Mouse (Mus musculus) kidney, embryonic 14.5 days (tissue): ENCODE measurements at regions not wholly inside any gene's neighbourhood (a gene's known extent, or its start where the extent isn't known, plus 50 kb on each side); places are given as distances from the start of the nearest gene placed in this dataset.

Experiments
- ATAC-seq: fragments of 200-750 bp; cut with Nextera tagmentation; 2 replicates; pipeline ENCODE4 v1.8.0; 2017; ENCODE audit warnings: moderate number of reproducible peaks, mild to moderate bottlenecking, moderate TSS enrichment, moderate library complexity; ENCODE audit not compliant: low FRiP score, low TSS enrichment
- H3K27ac ChIP-seq: fragments of 300-500 bp; sonication (generic); 2 replicates; pipeline ENCODE4 v1.5.1; 2014; ENCODE audit warnings: low read depth, mild to moderate bottlenecking, low read length, moderate library complexity, mixed read lengths
- H3K27me3 ChIP-seq: fragments of 300-500 bp; sonication (generic); 2 replicates; pipeline ENCODE4 v1.6.1; 2014; ENCODE audit warnings: mild to moderate bottlenecking, low read length; ENCODE audit not compliant: control insufficient read depth, insufficient read depth
- H3K36me3 ChIP-seq: fragments of 300-500 bp; sonication (generic); 2 replicates; pipeline ENCODE4 v1.6.1; 2014; ENCODE audit warnings: low read length, mixed read lengths; ENCODE audit not compliant: control insufficient read depth, insufficient read depth
- H3K4me1 ChIP-seq: fragments of 300-500 bp; sonication (generic); 2 replicates; pipeline ENCODE4 v1.6.1; 2014; ENCODE audit warnings: low read length, mixed read lengths; ENCODE audit not compliant: control insufficient read depth, insufficient read depth
- H3K4me2 ChIP-seq: fragments of 300-500 bp; sonication (generic); replicated peaks from 2 replicates; pipeline ENCODE4 v1.6.1; 2014; ENCODE audit warnings: low read depth, mild to moderate bottlenecking, low read length
- H3K4me3 ChIP-seq: fragments of 300-500 bp; sonication (generic); 2 replicates; pipeline ENCODE4 v1.5.1; 2014; ENCODE audit warnings: mild to moderate bottlenecking, low read length
- H3K9ac ChIP-seq: fragments of 300-500 bp; sonication (generic); 2 replicates; pipeline ENCODE4 v1.6.1; 2014; ENCODE audit warnings: low read depth, mild to moderate bottlenecking, low read length, moderate library complexity
- H3K9me3 ChIP-seq: fragments of 300-500 bp; sonication (generic); 2 replicates; pipeline ENCODE4 v1.6.1; 2016; ENCODE audit warnings: low read length; ENCODE audit not compliant: control insufficient read depth
- WGBS: fragments of 180-500 bp; shearing (Covaris S2); extraction: QIAGEN DNeasy Blood & Tissue Kit; methylation state at CpG from one replicate; pipeline ENCODE4 v1.1.7; 2014; 5-methylcytosine and 5-hydroxymethylcytosine counted together

- Histone ChIP-seq H3K27me3 (no peaks in the 10 kb centered on the region), H3K4me1 (peaks cover 20% of the 10 kb centered on the region; the same call in 1 of the 2 replicates), H3K27ac (no peak overlapping the region; the same call in 1 of the 2 replicates), H3K4me2 (no peak overlapping the region), H3K4me3 (no peak overlapping the region), H3K36me3 (no peaks in the 10 kb centered on the region), H3K9ac (no peak overlapping the region), H3K9me3 (0 out of 2 replicates have a peak, but pooled peaks cover 3% of the 10 kb centered on the region)
- WGBS, result 56% methylated on average over 5 of the region's 5 CpGs
- no peak for ATAC-seq
Observed at GRCm38 (mm10) chr12:112345797-112346196, 143.5 kb upstream of the A530016L24Rik start.

DNA sequence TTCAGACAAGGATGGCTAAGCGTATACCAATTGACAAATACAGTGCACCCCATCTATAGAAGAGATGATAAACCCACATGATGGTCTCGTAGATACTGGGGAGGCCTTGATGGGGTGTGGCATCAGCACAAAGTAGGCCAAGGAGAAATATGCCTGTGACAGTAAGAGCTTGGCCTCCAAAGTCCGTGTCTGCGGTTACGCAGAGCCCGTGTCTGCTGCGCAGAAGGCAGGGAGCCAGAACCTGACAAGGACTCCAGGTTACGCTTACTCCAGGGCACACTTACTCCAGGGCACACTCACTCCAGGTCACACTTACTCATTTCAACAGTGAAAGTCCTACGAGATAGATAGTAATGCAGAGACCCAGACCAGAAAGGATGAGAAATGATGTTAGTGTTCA lies 141.1 kb upstream of the A530016L24Rik start:
- H3K27ac ChIP-seq, result no peak overlapping the region
- H3K4me3 ChIP-seq, result no peak overlapping the region
- H3K9me3 ChIP-seq, result 0 out of 2 replicates have a peak, but pooled peaks cover 3% of the 10 kb centered on the region
- H3K9ac ChIP-seq, result no peak overlapping the region
- no peak overlapping the region for H3K4me2 ChIP-seq
- ATAC-seq, result no peak
- no peaks in the 10 kb centered on the region for H3K27me3 ChIP-seq
- peaks cover 24% of the 10 kb centered on the region; the same call in 1 of the 2 replicates for H3K4me1 ChIP-seq
- 97% methylated on average over 9 of the region's 9 CpGs for WGBS
- no peaks in the 10 kb centered on the region for H3K36me3 ChIP-seq

DNA sequence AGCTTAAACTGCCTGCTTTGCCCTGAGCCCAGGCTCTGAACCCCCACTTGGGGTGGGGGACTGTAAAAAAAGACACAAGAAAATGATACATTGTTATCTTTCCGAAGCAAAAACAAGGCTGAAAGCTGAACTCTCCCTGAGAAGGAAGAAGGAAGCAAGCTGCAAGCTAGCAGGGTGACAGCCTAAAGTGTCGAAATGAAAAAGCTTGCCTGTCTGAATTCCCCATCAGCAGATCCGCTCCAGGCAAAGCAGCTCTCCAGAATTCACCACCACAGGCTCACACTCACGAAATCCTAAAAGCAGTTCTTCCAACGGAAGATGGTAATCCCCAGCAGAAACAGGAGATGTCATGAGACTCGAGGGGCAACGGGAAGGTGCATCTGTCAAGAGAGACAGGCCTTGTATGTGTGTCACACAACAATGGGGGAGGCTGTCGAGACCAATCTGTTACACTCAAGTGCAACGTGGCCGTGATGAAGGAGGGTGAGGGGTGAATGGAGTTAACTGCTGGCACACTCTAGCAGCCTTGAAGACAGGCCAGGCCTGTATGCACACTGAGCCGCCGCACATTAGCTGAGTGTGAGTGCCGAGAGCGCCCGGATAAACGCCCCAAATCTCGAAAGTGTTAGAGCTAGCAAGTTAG lies 139.5 kb upstream of the A530016L24Rik start:
- Histone ChIP-seq H3K9ac (no peak overlapping the region), H3K4me3 (no peak overlapping the region), H3K4me1 (peaks cover 11% of the 10 kb centered on the region; the same call in 1 of the 2 replicates), H3K27ac (no peak overlapping the region), H3K9me3 (0 out of 2 replicates have a peak, but pooled peaks cover 3% of the 10 kb centered on the region), H3K27me3 (no peaks in the 10 kb centered on the region), H3K4me2 (no peak overlapping the region), H3K36me3 (no peaks in the 10 kb centered on the region)
- ATAC-seq, result no peak
- 35% methylated on average over 17 of the region's 17 CpGs for WGBS

- Histone ChIP-seq H3K9me3 (0 out of 2 replicates have a peak, but pooled peaks cover 3% of the 10 kb centered on the region), H3K4me3 (no peak overlapping the region), H3K4me2 (no peak overlapping the region), H3K27me3 (no peaks in the 10 kb centered on the region), H3K27ac (no peak overlapping the region), H3K9ac (no peak overlapping the region), H3K36me3 (no peaks in the 10 kb centered on the region), H3K4me1 (peaks cover 11% of the 10 kb centered on the region; the same call in 1 of the 2 replicates)
- 32% methylated on average over 9 of the region's 9 CpGs for WGBS
- peak; percentile 67 for ATAC-seq
Observed at GRCm38 (mm10) chr12:112350733-112351132, 138.5 kb upstream of the A530016L24Rik start.

- Histone ChIP-seq H3K27me3 (no peaks in the 10 kb centered on the region), H3K4me2 (no peak overlapping the region), H3K27ac (no peak overlapping the region), H3K9me3 (peaks cover 4% of the 10 kb centered on the region; the same call in 1 of the 2 replicates), H3K4me3 (no peak overlapping the region), H3K9ac (no peak overlapping the region), H3K4me1 (no peaks in the 10 kb centered on the region; the same call in 1 of the 2 replicates), H3K36me3 (no peaks in the 10 kb centered on the region)
- no peak for ATAC-seq
- 50% methylated on average over 3 of the region's 3 CpGs for WGBS
Observed at GRCm38 (mm10) chr12:112363349-112363748, 125.9 kb upstream of the A530016L24Rik start.

GRCm38 (mm10) chr12:112367221-112367620 lies 122.0 kb upstream of the A530016L24Rik start:
- 84% methylated on average over 4 of the region's 4 CpGs for WGBS
- H3K4me2 ChIP-seq, result no peak overlapping the region
- H3K9me3 ChIP-seq, result peaks cover 4% of the 10 kb centered on the region; the same call in 1 of the 2 replicates
- no peaks in the 10 kb centered on the region for H3K36me3 ChIP-seq
- H3K27me3 ChIP-seq, result 0 out of 2 replicates have a peak, but pooled peaks cover 4% of the 10 kb centered on the region
- H3K4me3 ChIP-seq, result no peak overlapping the region
- no peak overlapping the region for H3K27ac ChIP-seq
- no peak overlapping the region for H3K9ac ChIP-seq
- no peak for ATAC-seq
- peaks cover 9% of the 10 kb centered on the region; the same call in 1 of the 2 replicates for H3K4me1 ChIP-seq

DNA sequence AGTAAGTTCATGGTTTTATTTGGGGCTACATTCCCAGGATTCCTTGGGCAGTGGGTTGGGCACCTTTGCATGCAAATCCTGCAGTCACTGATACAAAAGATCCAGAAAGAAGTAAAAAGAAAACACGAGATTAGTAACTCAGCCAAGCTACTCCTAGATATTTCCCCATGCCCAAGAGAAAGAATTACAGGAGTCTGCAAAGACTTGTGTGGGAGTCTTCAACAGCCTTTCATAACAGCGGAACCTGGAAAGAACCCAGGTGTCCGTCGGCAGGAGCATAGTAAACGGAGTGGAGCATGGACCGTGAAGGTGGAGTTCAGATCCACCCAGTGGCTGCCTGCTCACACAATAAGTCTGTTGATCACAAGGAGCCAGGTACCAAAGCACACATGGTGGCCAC lies 121.1 kb upstream of the A530016L24Rik start:
- Histone ChIP-seq H3K4me1 (peaks cover 9% of the 10 kb centered on the region; the same call in 1 of the 2 replicates), H3K9me3 (peaks cover 4% of the 10 kb centered on the region; the same call in 1 of the 2 replicates), H3K27ac (no peak overlapping the region), H3K4me3 (no peak overlapping the region), H3K27me3 (0 out of 2 replicates have a peak, but pooled peaks cover 4% of the 10 kb centered on the region), H3K36me3 (no peaks in the 10 kb centered on the region), H3K9ac (no peak overlapping the region), H3K4me2 (no peak overlapping the region)
- 59% methylated on average over 6 of the region's 6 CpGs for WGBS
- ATAC-seq, result no peak

DNA sequence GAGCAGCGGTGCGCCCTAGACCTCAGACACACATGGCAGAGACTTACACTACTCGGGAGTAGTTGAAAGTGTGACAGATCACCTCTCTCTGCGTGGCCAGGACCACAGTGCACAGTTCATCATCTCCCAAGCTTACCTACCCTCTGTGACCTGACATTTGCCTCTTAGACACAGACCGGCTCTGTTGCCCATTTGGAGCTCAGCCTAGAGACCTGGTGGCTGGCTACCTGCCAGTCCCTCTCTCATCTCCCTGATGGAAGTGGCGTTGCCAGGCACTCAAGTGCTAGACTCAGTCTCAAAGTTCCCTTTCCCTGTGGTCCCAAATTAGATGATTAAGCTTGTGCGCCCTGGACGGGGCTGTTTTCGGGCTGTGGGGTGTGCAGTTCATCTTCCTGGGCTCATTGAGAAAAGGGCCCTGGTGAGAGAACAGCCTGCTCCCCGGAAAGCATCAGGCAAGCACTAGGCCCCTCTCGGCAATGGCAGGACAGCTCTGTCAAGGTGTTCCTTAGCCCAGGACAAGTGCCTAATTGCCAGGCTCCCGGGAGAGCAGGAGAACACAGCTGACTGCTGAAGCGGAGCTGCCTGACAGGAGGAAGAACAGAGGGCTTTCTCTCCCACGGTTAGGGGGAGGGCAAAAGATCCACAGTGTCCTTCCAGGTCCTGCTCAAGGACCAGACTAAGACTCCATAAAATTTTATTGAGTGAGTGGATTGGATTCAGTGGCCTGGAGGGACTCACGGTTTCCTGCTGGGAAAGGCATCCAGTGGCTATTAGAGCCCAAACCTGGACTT lies 119.5 kb upstream of the A530016L24Rik start:
- H3K9me3 ChIP-seq, result peaks cover 4% of the 10 kb centered on the region; the same call in 1 of the 2 replicates
- peak; percentile 61 for ATAC-seq
- no peak overlapping the region for H3K9ac ChIP-seq
- 45% methylated on average over 15 of the region's 15 CpGs for WGBS
- H3K4me1 ChIP-seq, result peaks cover 9% of the 10 kb centered on the region; the same call in 1 of the 2 replicates
- H3K27me3 ChIP-seq, result 0 out of 2 replicates have a peak, but pooled peaks cover 4% of the 10 kb centered on the region
- H3K4me3 ChIP-seq, result no peak overlapping the region
- H3K4me2 ChIP-seq, result no peak overlapping the region
- no peaks in the 10 kb centered on the region for H3K36me3 ChIP-seq
- H3K27ac ChIP-seq, result no peak overlapping the region
